Mouse (Mus musculus) urinary bladder, postnatal 25 days (tissue): ENCODE data around the gene Nfix.

Experiments used
- DNase-seq: peaks from one replicate; pipeline ENCODE4 v3.0.0; 2022; ENCODE audit warnings: low spot score

Nfix gene

DNA sequence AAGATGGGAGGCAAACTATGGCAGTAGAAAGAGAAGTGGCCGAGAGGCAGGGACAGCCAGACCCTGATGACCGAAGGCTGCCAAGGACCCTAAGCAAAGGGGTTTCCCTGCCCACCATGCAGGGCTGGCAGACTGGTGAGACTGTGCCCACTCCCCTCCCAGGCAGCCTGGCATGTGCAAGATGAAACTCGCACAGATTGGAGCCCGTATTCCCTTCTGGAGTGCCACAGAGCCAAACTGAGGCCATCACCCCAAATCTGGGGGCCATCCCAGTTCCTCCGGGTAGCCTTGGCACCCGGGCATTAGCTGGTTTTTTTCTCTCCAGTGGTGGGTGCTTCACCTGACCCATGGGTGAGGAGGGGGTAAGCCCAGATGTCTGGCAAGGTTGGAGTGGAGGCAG lies 2.2 kb downstream of the Nfix start:
- DNase-seq: no peak

DNA sequence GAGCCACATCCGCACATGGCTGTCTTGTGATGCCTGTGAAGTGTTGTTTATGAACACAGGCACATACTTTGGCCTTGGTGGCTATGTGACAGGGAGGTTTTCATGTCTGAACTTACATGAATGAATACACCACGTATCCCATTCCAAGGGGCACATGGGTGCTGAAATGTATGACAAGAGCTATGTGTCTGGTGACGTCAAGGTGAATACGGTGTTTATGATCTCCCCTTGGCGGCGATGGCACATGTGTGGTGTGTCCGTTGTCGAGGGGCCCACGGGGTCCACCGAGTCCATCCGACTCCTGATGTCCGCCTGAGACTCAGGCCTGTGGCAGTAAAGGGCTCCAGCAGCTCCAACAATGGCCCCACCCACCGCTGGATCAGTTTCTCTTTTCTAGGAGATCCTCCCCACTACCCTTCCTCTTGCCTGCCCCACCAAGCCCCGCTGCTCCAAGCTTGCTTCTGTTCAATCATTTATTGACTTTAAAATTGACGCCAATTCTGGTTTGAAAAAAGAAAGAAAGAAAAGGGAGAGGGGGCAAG lies 2.8 kb downstream of the Nfix start:
- no peak for DNase-seq

DNA sequence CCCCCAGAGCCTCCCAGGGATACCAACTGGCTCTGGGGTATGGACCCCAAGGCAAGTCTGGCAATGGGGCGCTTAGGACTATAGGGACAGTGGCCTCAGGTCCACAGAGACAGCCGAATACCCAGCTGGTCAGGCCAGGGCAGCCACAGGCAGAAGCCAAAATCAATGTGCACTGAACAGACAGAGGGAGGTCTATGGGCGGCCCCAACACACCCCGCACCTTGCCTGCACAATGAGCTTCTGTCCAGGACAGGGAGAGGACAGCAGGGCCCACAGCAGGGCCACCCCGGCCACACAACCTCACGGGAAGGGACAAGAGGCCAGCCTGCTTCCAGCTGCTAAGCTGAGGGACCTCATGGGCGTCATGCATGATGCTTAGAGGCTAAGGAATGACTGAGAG lies 5.7 kb downstream of the Nfix start:
- DNase-seq: no peak

DNA sequence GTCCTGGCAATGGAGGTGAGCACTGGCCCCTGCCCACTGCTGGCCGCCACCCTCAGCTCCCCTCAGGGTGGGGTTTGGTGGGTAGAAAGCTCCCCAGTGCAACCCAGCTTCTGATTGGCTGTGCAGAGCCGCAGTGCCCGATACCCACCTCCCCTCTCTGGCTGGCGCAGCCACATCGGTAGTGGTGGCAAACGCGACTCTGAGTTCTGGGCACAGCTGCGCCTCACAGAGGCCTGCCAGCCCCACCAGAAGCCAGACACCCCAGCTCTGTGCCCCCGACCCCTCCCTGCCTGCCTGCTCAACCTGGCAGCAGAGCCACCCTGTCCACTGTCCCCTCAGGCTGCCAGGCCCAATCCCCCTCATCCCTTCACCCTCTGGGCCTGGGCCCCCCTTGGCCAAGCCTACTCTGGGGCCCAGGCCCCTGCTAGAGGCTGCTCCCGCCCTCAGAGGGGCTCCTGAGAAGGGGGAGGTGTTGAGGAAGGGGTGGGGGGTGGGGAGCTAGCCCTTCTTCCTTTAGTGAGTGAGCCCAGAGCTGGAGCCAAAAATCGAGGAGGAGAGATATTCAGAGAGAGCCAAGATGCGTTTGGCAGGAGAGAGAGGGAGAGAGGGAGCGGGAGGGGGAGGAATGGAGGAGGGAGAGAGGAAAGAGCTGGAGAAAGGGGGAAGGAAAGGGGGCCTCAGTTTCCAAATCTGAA lies 6.2 kb downstream of the Nfix start:
- DNase-seq: no peak

DNA sequence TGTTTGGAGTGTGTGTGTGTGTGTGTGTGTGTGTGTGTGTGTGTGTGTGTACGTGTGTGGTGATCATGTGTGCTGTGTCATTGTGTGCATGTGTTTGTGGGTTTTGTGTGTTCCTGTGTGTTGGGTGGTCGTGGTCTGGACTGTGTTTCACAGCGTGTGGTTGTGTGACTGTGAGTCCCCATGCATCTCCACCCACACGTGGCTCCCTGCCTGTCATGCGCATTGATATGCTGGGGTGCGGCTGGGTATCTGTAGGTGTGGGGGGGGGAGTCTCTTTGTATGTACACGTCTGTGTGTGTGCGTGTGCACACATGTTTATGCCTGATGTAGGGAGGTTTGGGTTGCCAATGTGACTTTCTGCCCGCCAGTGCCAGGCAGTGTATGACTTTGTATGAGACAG lies 7.0 kb downstream of the Nfix start:
- no peak for DNase-seq

DNA sequence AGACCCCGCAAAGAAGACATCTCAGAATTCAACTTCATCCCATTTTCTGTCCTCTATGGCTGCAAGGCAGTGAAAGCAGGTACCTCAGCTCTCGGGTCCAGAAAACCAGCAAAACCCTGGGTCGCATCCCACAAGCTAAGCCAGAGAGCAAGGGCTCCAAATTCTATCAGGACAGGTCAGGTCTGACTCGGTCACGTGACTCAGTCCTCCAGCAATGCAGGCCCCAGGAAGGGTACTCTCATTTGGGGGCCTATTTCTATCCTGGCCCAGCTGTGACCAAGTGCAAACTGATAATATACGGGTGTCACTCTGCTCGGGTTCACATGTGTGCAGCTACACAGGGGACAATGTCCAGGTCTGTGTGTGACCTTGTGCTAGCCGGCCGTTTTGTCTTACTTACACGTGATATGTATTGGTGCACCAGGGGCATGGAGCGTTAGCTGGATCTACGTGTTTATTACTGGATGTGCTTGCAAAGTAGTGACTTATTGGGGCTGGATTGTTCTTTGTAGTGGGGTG lies 7.7 kb downstream of the Nfix start:
- no peak for DNase-seq

DNA sequence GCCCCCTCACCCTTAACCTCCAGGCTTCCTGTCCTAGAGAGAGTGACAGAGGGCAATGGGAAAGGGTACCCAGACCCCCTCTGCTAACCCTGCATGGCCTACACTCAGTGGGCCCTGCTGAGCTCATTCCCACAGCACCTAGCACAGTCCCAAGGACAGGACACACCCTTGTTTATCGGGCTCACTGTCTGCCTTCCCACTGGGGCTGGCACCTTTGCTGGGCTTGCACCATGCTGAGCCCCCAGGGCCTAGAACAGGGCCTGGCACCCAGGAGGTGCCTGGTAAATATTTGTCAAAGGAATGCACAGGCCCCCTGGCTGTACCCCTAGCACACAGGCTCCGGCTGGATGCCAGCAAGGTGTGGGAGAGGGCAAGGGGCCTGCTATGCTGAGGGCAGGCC lies 9.6 kb downstream of the Nfix start:
- no peak for DNase-seq

DNA sequence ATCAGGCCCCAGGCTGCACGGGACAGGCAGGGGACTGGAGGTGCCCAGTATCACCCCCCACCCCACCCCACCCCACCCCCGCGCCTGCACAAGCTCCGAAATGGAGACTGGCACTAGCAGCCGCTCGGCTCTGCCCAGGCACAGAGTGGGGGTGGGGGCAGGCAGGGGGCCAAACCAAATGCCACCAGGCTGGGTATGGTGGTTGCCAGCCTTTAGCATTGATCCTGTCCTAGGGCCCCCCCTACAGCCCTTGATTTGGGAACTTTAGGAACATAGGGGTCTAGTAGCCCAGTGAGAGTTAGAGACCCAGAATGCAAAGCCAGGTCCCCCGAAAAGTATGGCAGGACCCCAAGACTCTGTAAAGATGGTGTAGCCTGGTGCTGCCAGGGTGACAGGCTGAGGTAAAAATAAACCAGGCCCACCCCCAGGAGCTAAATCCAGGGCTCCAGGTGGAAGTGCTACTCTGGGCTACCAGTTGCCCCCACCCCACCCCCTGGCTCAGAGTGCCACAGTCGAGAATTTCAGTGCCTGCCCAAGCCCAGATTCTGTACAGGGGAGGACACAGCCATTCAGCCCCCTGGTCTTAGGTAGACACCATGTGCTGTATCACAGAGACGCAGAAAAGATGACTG lies 10.2 kb downstream of the Nfix start:
- DNase-seq: no peak

DNA sequence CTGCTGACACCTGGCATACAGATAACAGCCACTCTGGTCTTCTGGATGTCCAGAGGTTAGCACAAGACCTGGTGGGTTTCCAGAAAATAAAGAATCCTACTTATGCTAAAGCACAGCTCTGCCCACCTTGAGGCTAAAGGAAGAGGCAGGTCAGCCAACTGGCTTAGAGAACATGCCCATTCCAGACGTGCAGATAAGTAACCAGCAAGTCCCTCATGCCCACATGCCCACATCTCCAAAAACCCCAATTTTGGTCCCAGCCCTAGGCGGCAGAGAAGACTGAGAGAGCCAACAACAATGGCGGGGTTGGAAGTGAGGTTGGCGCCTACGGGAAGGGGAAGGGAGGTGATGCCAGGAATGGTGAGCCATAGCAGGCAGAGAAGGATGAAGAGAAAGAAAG lies 10.8 kb downstream of the Nfix start:
- no peak for DNase-seq

DNA sequence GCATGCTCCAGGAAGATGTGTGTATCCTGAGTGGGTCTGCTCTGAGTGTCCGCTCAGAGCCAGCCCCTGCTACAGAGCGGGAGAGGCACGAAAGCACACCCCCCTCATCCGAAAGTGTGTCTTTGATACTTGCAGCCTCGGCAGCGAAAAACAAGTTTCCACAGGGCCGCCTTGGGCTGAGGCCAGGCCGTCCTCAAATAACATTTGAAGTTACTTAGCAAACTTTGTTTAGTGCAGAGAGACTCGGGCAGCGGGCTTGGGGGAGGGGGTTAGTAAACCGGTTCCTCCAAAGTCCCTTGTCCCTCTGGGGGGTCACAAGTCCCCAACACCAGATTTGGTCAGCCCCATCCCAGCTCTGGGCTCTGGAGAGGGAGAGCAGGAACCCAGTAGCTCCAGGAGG lies 11.2 kb downstream of the Nfix start:
- DNase-seq: peak; percentile 58

DNA sequence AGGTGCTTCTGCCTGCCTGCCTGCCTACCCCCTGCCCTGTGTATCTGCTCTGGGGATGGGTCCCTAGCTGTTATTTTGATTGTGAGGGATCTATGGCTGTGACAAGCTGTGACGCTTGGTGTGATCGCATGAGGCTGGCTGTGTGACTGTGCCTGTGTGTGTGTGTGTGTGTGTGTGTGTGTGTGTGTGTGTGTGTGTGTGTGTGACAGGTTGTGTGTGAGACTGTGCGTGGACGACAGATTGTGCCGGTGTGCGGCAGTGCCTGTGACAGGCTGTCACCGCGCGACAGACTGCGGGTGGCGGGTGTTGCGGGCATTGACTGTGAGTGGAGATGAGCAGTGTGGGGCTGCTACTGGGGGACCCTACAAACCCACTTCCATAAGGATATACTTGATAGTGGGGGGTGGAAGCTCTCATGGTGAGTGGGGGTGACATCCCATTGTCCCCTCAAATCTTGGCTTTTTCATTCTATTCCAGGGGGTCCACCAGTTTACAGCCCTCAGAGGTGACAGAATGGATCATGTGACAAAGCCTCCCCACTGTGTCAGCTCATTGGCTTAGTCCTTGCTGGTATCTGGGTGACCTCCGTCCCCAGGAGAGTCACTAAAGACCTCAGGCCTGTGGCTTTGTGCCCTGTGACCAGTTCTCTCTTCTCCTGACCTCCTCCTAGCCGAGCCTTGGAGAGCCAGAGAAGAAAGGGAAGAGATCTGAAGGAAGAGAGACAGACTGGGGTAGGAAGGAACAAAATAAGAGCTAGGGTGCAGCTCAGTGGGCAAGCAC lies 12.4 kb downstream of the Nfix start:
- DNase-seq: no peak

DNA sequence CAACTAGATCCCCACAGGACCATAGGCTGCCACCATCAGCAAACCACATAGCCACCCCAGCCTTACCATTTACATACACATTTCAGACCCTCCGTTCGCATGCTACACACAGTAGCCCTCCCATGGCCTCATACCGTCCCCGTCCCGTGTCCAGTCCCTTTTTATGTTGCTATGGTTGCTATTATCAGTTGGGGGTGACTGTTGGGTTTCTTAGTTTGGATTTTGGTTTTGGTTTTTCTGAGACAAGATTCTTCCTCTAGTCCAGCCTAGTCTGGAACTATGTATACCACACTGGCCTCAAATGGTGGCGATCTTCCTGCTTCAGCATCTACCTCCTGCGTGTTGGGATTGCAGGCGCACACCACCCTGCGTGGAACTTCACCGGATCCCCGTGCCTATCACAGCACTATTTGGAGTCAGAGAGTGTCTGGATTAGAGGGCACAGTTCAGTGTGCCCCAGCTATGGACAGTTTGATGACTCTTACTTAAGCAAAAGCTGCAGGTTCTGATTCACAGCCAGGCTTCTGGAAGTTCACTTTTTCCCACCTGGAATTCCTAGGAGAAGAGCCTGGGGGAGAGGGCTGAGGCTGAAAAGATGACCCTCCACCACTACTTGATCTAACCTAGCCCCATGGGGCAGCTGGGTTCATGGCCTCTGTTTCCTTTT lies 13.2 kb downstream of the Nfix start:
- DNase-seq: no peak

DNA sequence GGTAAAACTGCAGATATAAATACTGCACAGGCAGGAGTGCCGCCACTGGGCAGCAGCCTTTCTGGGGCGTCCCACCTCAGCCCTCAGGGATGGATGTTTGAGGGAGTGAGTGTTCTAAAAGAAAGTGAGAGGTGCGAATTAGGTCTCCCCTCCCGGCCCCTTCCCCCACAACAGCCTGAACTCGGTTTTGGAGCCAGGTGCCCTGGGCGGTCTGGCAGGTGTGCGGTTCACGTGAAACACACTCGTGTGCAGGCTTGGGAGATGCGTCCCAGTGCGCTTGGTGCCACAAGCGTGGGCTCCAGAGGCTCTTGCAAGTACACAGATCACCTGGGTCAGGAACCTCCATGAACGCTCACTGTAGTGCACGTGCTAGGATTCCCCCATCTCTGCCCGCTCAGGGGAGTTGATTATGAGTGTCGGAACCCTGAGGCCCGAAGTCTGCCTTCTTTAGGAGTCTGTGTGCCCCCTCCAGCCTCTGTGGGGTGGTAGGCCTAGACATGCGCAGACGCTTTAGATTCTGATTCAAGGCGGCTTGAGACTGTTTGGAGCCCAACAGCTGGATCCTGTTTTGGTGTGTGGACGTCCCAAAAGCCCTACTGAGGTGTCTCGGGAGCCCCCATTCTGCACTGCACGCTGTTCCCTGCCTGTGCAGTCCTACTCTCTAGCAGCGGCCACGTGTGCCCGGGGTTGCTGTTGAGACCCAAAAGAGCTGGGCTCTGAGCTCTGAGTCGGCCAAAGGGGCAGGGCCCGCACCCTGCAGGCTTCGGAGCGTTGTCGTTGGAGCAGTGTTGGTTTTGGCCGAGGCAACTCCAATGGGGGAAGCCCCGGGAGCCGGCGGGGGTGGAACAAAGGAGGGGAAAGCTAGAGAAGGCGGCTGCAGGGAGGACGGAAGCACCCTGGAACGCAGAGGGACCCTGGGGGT lies 14.1 kb downstream of the Nfix start:
- DNase-seq: no peak

DNA sequence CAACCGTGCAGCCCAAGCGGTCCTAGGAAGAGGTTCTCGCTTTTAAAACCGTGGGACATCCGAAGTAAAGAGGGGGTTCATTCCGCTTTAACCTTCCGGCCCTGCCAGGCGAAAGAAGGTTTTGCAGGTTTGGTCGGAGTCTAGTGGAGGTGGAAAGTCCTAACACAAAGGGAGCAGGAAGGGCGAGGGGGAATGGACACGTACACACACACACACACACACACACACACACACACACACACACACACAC lies 14.7 kb downstream of the Nfix start:
- no peak for DNase-seq

DNA sequence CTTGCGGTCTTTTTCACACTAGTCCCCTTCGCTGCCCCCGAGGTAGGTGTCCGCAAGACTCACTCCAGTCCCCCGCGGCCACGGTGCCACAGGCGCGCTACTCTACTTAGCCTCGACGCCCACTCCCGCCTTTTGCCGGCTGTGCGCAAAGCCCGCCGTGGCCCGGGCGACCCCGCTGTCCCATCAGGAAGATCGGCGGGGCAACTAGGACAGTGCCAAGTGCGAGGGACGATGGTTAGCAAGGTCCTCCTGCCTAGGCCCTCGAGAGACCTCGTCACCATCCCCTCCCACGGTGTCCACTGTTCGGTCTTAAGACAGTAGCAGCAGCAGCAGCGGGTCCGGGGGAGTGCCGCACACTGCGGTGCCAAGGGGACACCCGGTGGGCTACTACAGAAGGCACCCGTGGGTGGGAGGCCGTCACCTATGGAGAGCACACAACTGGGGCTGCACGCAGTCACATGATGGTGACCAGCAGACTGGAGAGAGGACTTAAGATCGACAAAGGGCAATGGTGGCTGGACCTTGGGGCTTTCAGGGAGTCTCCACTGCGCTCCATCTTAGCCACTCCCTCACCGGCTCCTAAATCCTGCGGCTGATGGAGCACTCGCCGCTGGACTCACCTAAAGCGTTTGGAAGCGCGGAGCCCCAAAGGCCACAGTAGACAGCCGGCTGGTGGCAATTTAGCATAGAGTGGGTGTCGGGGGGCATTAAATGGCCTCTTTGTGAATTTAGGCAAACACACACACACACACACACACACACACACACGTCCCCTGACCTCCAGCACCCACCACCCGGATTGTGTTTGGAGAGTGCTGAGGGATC lies 15.3 kb downstream of the Nfix start:
- DNase-seq: no peak

DNA sequence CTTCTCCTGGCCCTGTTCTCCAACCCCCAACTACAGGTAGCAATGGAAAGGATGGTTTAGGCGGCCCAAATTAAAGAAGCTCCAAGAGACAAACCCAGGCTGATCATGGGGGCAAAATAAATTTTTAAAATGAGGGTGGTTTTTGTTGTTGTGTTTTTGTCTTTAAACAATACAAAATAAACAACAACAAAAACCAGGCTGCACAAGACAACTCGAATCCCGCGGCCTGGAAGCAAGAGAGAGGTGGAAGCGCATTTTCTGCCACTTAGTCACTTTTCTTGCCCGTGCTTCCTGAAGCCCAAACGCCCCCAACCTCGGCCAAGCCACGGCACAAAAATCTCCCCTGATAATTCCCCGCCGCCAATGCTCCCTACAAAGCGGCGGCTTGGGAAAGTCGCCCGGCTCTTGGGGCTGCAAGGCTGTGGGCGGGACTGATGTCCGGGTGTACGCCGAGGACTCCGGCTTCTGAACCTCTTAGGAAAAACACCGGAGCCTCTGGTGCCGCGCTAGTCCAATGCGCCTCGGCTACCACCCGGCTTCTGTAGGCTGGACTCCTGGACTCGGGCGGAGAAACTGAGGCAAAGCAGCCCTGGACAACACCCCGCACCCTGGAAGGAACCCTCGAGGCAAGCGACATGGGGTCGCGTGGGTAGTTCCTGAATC lies 16.1 kb downstream of the Nfix start:
- DNase-seq: no peak

DNA sequence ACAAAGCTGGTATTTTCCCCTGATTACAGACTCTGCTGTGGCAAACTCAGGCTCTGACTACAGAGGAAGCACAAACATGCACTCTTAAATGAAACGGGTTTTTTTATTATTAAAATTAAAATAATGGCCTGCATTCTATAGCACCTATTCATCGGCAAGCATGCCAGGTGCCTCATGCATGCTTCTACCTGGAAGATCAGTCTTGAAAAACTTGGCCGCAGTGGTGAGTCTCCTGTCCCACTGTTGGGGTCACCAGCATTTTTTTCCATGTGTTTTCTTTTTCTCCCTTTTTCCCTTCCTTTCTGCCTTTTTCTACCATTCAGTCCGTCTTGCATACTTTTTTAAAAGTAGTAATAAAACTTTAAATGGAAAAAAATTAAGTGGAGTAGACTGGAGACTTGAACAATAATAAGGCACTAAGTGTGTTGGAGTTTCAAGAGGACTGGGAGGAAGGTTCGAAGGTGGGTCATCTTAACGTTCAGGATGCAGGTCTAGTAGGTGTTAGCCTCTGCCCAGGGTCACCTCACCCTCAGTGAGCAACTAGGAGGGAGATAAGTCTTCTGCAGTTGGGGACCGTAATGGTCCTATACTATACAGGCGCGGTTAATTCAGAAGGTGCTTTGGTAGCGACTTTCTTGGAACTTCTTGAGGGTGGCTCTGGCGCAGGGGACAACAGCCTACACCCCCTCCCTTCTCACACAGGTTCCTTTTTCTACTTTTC lies 16.8 kb downstream of the Nfix start:
- no peak for DNase-seq

DNA sequence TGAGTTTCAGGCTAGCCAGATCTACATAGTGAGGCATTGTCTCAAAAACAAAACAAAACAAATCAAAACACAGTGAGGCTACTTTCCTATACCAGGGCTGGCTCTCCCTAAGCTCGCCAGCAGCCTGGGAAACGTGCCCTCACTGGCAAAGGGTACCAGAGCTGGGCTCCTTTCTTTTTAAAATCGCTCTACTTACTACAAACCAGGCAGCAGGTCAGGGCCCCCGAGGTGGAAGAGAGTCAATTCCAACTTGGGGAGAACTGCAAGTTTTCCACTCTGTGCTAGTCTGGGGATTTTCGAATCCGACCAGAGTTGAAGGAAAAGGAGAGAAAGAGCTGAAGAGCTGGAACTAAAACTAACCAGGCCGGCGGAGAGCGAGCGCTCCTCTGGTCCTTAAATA lies 17.5 kb downstream of the Nfix start:
- no peak for DNase-seq
